Mouse (Mus musculus): ENCODE measurements around the gene Ptpn5.

Gene Ptpn5

GRCm38 (mm10) chr7:47110511-47110910 is 23.0 kb downstream of the Ptpn5 start:
- no peak for DNase-seq

- no peak for DNase-seq
Measured at GRCm38 (mm10) chr7:47108779-47109189, 24.7 kb downstream of the Ptpn5 start.

- no peak for DNase-seq
Measured at GRCm38 (mm10) chr7:47106949-47107348, 26.5 kb downstream of the Ptpn5 start.

- DNase-seq = no peak
Measured at GRCm38 (mm10) chr7:47103671-47104414, 29.6 kb downstream of the Ptpn5 start.

GRCm38 (mm10) chr7:47102970-47103369 is 30.5 kb downstream of the Ptpn5 start:
- no peak for DNase-seq

GRCm38 (mm10) chr7:47100615-47101014 is 32.9 kb downstream of the Ptpn5 start:
- DNase-seq = no peak

GRCm38 (mm10) chr7:47099306-47099705 is 34.2 kb downstream of the Ptpn5 start:
- no peak for DNase-seq

GRCm38 (mm10) chr7:47098044-47098443 is 35.4 kb downstream of the Ptpn5 start:
- DNase-seq = no peak

GRCm38 (mm10) chr7:47094969-47095368 is 38.5 kb downstream of the Ptpn5 start:
- no peak for DNase-seq

- DNase-seq = no peak
Measured at GRCm38 (mm10) chr7:47093935-47094334, 39.5 kb downstream of the Ptpn5 start.

- no peak for DNase-seq
Measured at GRCm38 (mm10) chr7:47085075-47085474, 48.4 kb downstream of the Ptpn5 start.

GRCm38 (mm10) chr7:47081277-47081676 is 52.2 kb downstream of the Ptpn5 start:
- DNase-seq = peak; percentile 90

GRCm38 (mm10) chr7:47080868-47081267 is 52.6 kb downstream of the Ptpn5 start:
- peak; percentile 53 for DNase-seq

- peak; percentile 69 for DNase-seq
Measured at GRCm38 (mm10) chr7:47077451-47077850, 56.0 kb downstream of the Ptpn5 start.

- DNase-seq = no peak
Measured at GRCm38 (mm10) chr7:47076729-47077128, 56.8 kb downstream of the Ptpn5 start.

GRCm38 (mm10) chr7:47076193-47076592 is 57.3 kb downstream of the Ptpn5 start:
- no peak for DNase-seq

- peak; percentile 72 for DNase-seq
Measured at GRCm38 (mm10) chr7:47073536-47074521, 59.7 kb downstream of the Ptpn5 start.

GRCm38 (mm10) chr7:47072551-47072950 is 60.9 kb downstream of the Ptpn5 start:
- no peak for DNase-seq

- peak; percentile 58 for DNase-seq
Measured at GRCm38 (mm10) chr7:47067879-47068278, 65.6 kb downstream of the Ptpn5 start.

- DNase-seq = no peak
Measured at GRCm38 (mm10) chr7:47066942-47067341, 66.5 kb downstream of the Ptpn5 start.

- DNase-seq = no peak
Measured at GRCm38 (mm10) chr7:47061560-47061959, 71.9 kb downstream of the Ptpn5 start.

- no peak for DNase-seq
Measured at GRCm38 (mm10) chr7:47059339-47059738, 74.1 kb downstream of the Ptpn5 start.

GRCm38 (mm10) chr7:47056273-47056672 is 77.2 kb downstream of the Ptpn5 start:
- no peak for DNase-seq

GRCm38 (mm10) chr7:47055744-47056143 is 77.7 kb downstream of the Ptpn5 start:
- DNase-seq = peak; percentile 36
